Mouse (Mus musculus): Measurements from ENCODE around the gene Itfg2. TPM values are rescaled to one million over a fixed set of nuclear protein-coding genes. Genes with fewer than 3 reads are reported as not detected.

The Itfg2 gene
- total and polyA plus RNA-seq, 2 experiments from 2014 or later, result 33.7 to 34.1 TPM

GRCm38 (mm10) chr6:128376371-128377085 is 48.2 kb downstream of the Itfg2 start:
- whole genome bisulfite sequencing, result 90% methylated on average over 17 of the region's 17 CpGs
- no peaks in the 10 kb centered on the region for H3K9me3 ChIP-seq (ENCODE audit: low read length)
- H3K4me2 ChIP-seq (ENCODE audit: low read depth, low read length), result no peak overlapping the region
- H3K9ac ChIP-seq (replicated peaks; ENCODE audit: low read length), result no peak overlapping the region
- no peaks in the 10 kb centered on the region for H3K4me1 ChIP-seq (ENCODE audit: insufficient read depth, low read length)
- DNase-seq (ENCODE audit: low spot score) (no peak), ATAC-seq (no peak)
- H3K36me3 ChIP-seq (ENCODE audit: insufficient read depth, low read length), result no peaks in the 10 kb centered on the region
- H3K27me3 ChIP-seq (ENCODE audit: insufficient read depth, low read length), result no peaks in the 10 kb centered on the region
- no peak overlapping the region for H3K27ac ChIP-seq
- no peak overlapping the region for H3K4me3 ChIP-seq (ENCODE audit: low read length)
- TF ChIP-seq CTCF (IDR thresholded peaks at IDR 0.05; ENCODE audit: low read depth), result no peak

GRCm38 (mm10) chr6:128375192-128375591 is 49.5 kb downstream of the Itfg2 start, which contains the start of the genes Tex52 and Gm44596:
Gene Tex52 (plus strand): TSS chr6:128375456.
Gene Gm44596 (plus strand): TSS chr6:128375503.
- 10% methylated on average over 6 of the region's 6 CpGs for WGBS
- H3K4me2 ChIP-seq (ENCODE audit: low read depth, low read length), result no peak within 1 kb of the TSS
- no peaks in the 10 kb centered on the region for H3K9me3 ChIP-seq (ENCODE audit: low read length)
- H3K4me3 ChIP-seq (ENCODE audit: low read length), result no peak within 1 kb of the TSS
- no peak within 1 kb of the TSS; the same call in 1 of the 2 replicates for H3K27ac ChIP-seq
- H3K27me3 ChIP-seq (ENCODE audit: insufficient read depth, low read length), result no peaks in the 10 kb centered on the region
- peak; percentile 61 for DNase-seq (ENCODE audit: low spot score)
- no peak within 1 kb of the TSS for H3K9ac ChIP-seq (replicated peaks; ENCODE audit: low read length)
- no peak for TF ChIP-seq CTCF (IDR thresholded peaks at IDR 0.05; ENCODE audit: low read depth)
- peaks cover 5% of the 10 kb centered on the region; the same call in 1 of the 2 replicates for H3K36me3 ChIP-seq (ENCODE audit: insufficient read depth, low read length)
- ATAC-seq, result peak; percentile 84
- H3K4me1 ChIP-seq (ENCODE audit: insufficient read depth, low read length), result no peaks in the 10 kb centered on the region

DNA sequence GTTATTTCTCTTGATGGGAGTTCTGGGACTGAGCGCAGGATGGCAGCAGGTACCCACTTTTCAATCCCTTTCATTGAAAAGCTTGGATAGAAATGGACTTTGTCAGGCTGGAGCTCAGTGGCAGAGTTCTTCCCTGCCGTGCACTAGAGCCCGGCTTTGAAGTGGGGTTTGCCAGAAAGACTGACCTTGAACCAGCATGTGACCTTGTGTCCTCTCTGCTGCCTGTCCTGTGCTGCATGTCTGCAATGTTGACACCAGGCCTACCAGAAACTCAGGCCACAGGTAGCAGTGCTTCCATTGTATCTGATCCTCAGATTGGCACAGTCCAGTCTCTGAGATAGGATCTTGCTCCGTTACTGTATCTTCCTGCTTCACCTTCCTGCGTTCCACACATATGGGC is 54.7 kb downstream of the Itfg2 start:
- Histone ChIP-seq H3K4me2 (ENCODE audit: low read depth, low read length) (no peak overlapping the region), H3K4me3 (ENCODE audit: low read length) (no peak overlapping the region), H3K9me3 (ENCODE audit: low read length) (no peaks in the 10 kb centered on the region), H3K9ac (replicated peaks; ENCODE audit: low read length) (no peak overlapping the region), H3K27ac (no peak overlapping the region), H3K27me3 (ENCODE audit: insufficient read depth, low read length) (no peaks in the 10 kb centered on the region), H3K4me1 (ENCODE audit: insufficient read depth, low read length) (no peaks in the 10 kb centered on the region), H3K36me3 (ENCODE audit: insufficient read depth, low read length) (peaks cover 5% of the 10 kb centered on the region; the same call in 1 of the 2 replicates)
- 89% methylated on average over 5 of the region's 5 CpGs for WGBS
- DNase-seq (ENCODE audit: low spot score), result no peak
- no peak for ATAC-seq
- no peak for TF ChIP-seq CTCF (IDR thresholded peaks at IDR 0.05; ENCODE audit: low read depth)

DNA sequence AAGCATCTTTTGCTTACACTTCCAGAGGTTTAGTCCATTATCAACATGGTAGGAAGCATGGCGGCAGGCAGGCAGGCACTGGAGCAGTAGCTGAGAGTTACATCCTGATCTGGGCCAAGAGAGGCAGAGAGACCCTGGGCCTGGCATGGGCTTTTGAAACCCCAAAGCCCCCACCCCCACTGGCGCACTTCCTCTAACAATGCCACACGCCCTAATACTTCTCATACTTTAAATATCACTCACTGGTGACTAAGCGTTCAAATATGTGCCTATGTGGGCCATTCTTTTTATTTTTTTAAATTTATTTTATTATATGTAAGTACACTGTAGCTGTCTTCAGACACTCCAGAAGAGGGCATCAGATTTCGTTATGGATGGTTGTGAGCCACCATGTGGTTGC is 58.3 kb downstream of the Itfg2 start:
- Histone ChIP-seq H3K36me3 (ENCODE audit: insufficient read depth, low read length) (peaks cover 5% of the 10 kb centered on the region; the same call in 1 of the 2 replicates), H3K4me1 (ENCODE audit: insufficient read depth, low read length) (no peaks in the 10 kb centered on the region), H3K27me3 (ENCODE audit: insufficient read depth, low read length) (no peaks in the 10 kb centered on the region), H3K9me3 (ENCODE audit: low read length) (no peaks in the 10 kb centered on the region), H3K9ac (replicated peaks; ENCODE audit: low read length) (no peak overlapping the region), H3K4me3 (ENCODE audit: low read length) (no peak overlapping the region), H3K4me2 (ENCODE audit: low read depth, low read length) (no peak overlapping the region), H3K27ac (no peak overlapping the region)
- TF ChIP-seq CTCF (IDR thresholded peaks at IDR 0.05; ENCODE audit: low read depth), result no peak
- ATAC-seq (no peak), DNase-seq (ENCODE audit: low spot score) (no peak)
- WGBS, result 94% methylated on average over 5 of the region's 5 CpGs

DNA sequence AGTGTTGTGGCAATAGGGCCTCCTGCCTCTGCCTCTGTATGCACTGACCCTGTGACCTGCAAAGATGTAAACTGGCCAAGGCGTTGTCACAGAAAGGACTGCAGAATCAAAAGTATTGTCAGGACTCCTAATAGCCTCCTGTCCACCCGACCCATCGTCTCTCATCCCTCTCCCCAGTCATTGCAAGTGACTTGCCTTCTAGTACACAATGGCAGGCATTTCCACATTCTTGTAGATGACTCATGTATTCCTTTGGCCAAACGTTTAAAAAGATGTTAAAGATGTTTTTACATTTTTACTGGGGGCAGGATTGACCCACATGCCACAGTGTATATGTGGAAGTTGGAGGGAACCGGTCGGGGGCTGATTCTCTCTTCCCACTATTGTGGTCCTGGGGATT is 60.0 kb downstream of the Itfg2 start:
- WGBS, result 73% methylated on average over 6 of the region's 6 CpGs
- DNase-seq (ENCODE audit: low spot score) (no peak), ATAC-seq (no peak)
- no peak overlapping the region for H3K9ac ChIP-seq (replicated peaks; ENCODE audit: low read length)
- no peaks in the 10 kb centered on the region for H3K36me3 ChIP-seq (ENCODE audit: insufficient read depth, low read length)
- no peaks in the 10 kb centered on the region for H3K4me1 ChIP-seq (ENCODE audit: insufficient read depth, low read length)
- no peak overlapping the region for H3K27ac ChIP-seq
- no peaks in the 10 kb centered on the region for H3K27me3 ChIP-seq (ENCODE audit: insufficient read depth, low read length)
- H3K4me2 ChIP-seq (ENCODE audit: low read depth, low read length), result no peak overlapping the region
- no peak overlapping the region for H3K4me3 ChIP-seq (ENCODE audit: low read length)
- no peaks in the 10 kb centered on the region for H3K9me3 ChIP-seq (ENCODE audit: low read length)
- TF ChIP-seq CTCF (IDR thresholded peaks at IDR 0.05; ENCODE audit: low read depth), result no peak

DNA sequence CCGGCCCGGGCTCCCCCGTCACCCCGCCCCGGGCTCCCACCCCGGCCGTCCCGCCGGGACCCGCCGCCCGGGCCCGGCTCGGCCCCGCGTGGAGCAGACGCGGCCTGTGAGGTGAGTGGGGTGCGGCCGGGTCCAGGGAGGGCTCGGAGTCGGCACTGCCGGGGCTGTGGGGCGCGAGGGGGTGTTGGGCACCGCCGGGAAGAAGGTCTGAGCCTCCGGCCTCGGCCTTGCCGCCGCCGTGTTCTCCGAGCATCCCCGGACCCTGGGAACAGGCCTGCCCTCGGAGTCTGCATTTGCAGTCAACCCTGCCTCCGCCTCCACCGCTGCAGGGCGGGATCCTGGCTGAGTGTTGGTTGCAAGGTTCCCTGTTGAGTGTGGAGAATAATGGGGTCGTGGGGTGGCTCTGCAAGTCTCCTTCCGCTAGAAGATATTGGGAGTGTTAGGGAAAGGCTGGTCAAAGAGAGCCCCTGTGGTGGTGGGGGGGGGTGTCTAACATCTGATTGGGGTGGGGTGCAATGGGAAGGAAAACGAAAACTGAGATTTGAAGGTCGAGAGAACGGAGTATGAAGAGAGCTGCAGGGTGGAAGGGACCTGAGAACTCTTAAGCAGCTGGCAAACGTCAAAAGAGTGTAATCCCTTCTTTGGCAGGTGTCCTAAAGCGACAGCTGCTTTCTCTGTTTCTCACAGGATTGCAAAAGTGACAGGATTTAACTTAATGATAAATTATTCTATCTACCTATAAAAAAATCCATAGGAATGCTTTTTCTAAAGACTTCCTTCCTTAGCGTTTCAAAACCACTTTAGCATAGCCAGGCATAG is 61.5 kb downstream of the Itfg2 start:
- Histone ChIP-seq H3K9ac (replicated peaks; ENCODE audit: low read length) (peak overlapping the region; percentile 75), H3K4me3 (ENCODE audit: low read length) (peak overlapping the region; percentile 89), H3K4me1 (ENCODE audit: insufficient read depth, low read length) (no peaks in the 10 kb centered on the region), H3K36me3 (ENCODE audit: insufficient read depth, low read length) (no peaks in the 10 kb centered on the region; the same call in 1 of the 2 replicates), H3K4me2 (ENCODE audit: low read depth, low read length) (peak overlapping the region; percentile 100), H3K9me3 (ENCODE audit: low read length) (no peaks in the 10 kb centered on the region), H3K27me3 (ENCODE audit: insufficient read depth, low read length) (no peaks in the 10 kb centered on the region), H3K27ac (peak overlapping the region; percentile 83)
- DNase-seq (ENCODE audit: low spot score) (peak; percentile 37), ATAC-seq (peak; percentile 1; the same call in 1 of the 2 replicates)
- TF ChIP-seq CTCF (IDR thresholded peaks at IDR 0.05; ENCODE audit: low read depth), result no peak
- under 1% methylated on average over 44 of the region's 46 CpGs for WGBS
